Mouse (Mus musculus): ENCODE results near the gene Fbxo40. TPM values are rescaled to one million over a fixed set of nuclear protein-coding genes. Genes with fewer than 3 reads are reported as not detected.

The Fbxo40 gene
- polyA plus RNA-seq, 1 experiment from 2014 or later, result not detected

- DNase-seq (ENCODE audit: low spot score) (no peak), ATAC-seq (replicated peaks; ENCODE audit: low FRiP score) (no peak)
- Histone ChIP-seq H3K4me3 (ENCODE audit: low read depth, low read length) (no peak overlapping the region), H3K27me3 (replicated peaks; ENCODE audit: control insufficient read depth, insufficient read depth, low read length) (no peaks in the 10 kb centered on the region), H3K9me3 (ENCODE audit: control insufficient read depth, low read length) (no peaks in the 10 kb centered on the region), H3K9ac (ENCODE audit: low read depth, low read length) (no peak overlapping the region), H3K4me1 (replicated peaks; ENCODE audit: control insufficient read depth, insufficient read depth, low read length) (no peaks in the 10 kb centered on the region), H3K27ac (ENCODE audit: low read depth, low read length) (no peak overlapping the region), H3K4me2 (no peak overlapping the region), H3K36me3 (ENCODE audit: control insufficient read depth, insufficient read depth, low read length) (peaks cover 14% of the 10 kb centered on the region)
- 66% methylated on average over 11 of the region's 11 CpGs for WGBS
Observed at GRCm38 (mm10) chr16:36930231-36931136, 59.8 kb downstream of the Fbxo40 start.

DNA sequence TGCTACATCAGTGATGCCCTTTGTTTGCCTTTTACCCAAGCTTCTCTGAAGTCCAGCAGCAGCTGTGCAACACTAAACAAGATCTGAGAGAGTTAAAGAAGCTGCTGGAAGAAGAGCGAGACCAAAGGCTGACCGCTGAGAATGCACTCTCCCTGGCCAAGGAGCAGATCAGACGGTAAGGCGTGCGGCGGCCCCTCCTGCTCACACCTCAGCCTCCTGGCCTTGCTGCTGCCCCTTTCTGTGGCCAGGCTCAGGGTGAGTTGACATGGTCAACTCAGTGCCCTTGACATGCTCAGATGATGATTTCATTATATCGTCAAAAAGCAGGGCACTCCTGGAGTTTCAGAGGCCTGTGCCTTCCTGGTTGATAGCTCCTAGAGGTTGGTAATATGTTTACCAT lies 61.1 kb downstream of the Fbxo40 start:
- Histone ChIP-seq H3K4me1 (replicated peaks; ENCODE audit: control insufficient read depth, insufficient read depth, low read length) (no peaks in the 10 kb centered on the region), H3K9ac (ENCODE audit: low read depth, low read length) (no peak overlapping the region), H3K9me3 (ENCODE audit: control insufficient read depth, low read length) (no peaks in the 10 kb centered on the region), H3K27ac (ENCODE audit: low read depth, low read length) (no peak overlapping the region), H3K4me3 (ENCODE audit: low read depth, low read length) (no peak overlapping the region), H3K36me3 (ENCODE audit: control insufficient read depth, insufficient read depth, low read length) (peaks cover 21% of the 10 kb centered on the region), H3K4me2 (no peak overlapping the region), H3K27me3 (replicated peaks; ENCODE audit: control insufficient read depth, insufficient read depth, low read length) (no peaks in the 10 kb centered on the region)
- WGBS, result 95% methylated on average over 7 of the region's 7 CpGs
- ATAC-seq (replicated peaks; ENCODE audit: low FRiP score) (no peak), DNase-seq (ENCODE audit: low spot score) (no peak)

DNA sequence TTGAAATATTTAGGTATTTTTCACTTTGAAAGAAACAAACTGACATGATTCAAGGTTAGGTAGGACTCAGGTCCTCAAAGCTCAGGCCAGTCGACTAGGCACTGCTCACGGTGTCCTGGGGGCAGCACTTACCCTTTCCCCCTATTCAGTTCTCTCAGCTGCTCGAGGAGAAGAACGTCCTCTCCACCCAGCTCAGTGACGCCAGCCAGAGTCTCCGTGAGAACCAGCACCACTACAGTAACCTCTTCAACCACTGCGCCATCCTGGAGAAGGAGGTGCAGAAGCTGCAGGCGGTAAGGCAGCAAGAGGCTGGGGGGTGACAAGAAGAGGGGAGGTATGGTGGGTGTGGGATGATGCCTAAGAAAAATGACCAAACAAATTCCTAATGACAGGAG lies 62.2 kb downstream of the Fbxo40 start:
- DNase-seq (ENCODE audit: low spot score), result no peak
- Histone ChIP-seq H3K27ac (ENCODE audit: low read depth, low read length) (no peak overlapping the region), H3K27me3 (replicated peaks; ENCODE audit: control insufficient read depth, insufficient read depth, low read length) (no peaks in the 10 kb centered on the region), H3K9me3 (ENCODE audit: control insufficient read depth, low read length) (no peaks in the 10 kb centered on the region), H3K36me3 (ENCODE audit: control insufficient read depth, insufficient read depth, low read length) (peaks cover 21% of the 10 kb centered on the region), H3K9ac (ENCODE audit: low read depth, low read length) (no peak overlapping the region), H3K4me3 (ENCODE audit: low read depth, low read length) (no peak overlapping the region), H3K4me2 (no peak overlapping the region), H3K4me1 (replicated peaks; ENCODE audit: control insufficient read depth, insufficient read depth, low read length) (no peaks in the 10 kb centered on the region)
- ATAC-seq (replicated peaks; ENCODE audit: low FRiP score), result no peak
- 91% methylated on average over 8 of the region's 8 CpGs for WGBS

DNA sequence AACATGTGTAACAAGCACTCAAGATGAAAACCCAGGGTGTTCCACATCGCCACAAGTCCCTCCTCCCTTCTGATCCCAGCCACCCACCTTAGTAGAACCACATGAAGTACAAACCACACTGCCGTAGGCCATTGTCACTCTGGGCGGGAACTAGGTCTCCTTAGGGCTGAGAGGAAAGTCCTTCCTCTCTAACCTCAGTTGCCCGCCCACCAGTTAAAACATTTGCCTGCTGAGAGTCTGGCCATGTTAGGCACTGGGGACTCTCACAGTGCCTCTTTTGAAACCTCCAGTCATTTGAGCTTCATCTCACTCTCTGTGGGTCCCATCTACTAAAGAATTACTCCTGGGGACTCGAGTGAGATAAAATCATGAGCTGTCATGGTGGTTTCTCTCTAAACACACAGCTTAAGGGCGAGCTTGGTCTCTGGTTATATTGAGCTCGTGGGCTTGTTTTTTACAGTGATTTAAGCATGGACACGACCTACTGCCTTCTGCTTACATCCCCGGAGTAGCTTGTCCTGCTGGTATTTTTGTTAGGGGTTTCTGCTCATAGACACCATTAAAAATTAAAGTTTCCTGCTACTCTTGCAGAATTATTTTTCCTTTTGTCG lies 62.7 kb downstream of the Fbxo40 start:
- peaks cover 21% of the 10 kb centered on the region for H3K36me3 ChIP-seq (ENCODE audit: control insufficient read depth, insufficient read depth, low read length)
- H3K4me2 ChIP-seq, result no peak overlapping the region
- no peak for DNase-seq (ENCODE audit: low spot score)
- no peaks in the 10 kb centered on the region for H3K9me3 ChIP-seq (ENCODE audit: control insufficient read depth, low read length)
- H3K27ac ChIP-seq (ENCODE audit: low read depth, low read length), result no peak overlapping the region
- 76% methylated on average over 10 of the region's 10 CpGs for WGBS
- no peak for ATAC-seq (replicated peaks; ENCODE audit: low FRiP score)
- H3K27me3 ChIP-seq (replicated peaks; ENCODE audit: control insufficient read depth, insufficient read depth, low read length), result no peaks in the 10 kb centered on the region
- no peaks in the 10 kb centered on the region for H3K4me1 ChIP-seq (replicated peaks; ENCODE audit: control insufficient read depth, insufficient read depth, low read length)
- H3K9ac ChIP-seq (ENCODE audit: low read depth, low read length), result no peak overlapping the region
- no peak overlapping the region for H3K4me3 ChIP-seq (ENCODE audit: low read depth, low read length)

GRCm38 (mm10) chr16:36926514-36927447 lies 63.5 kb downstream of the Fbxo40 start:
- ATAC-seq (replicated peaks; ENCODE audit: low FRiP score) (no peak), DNase-seq (ENCODE audit: low spot score) (no peak)
- 89% methylated on average over 10 of the region's 10 CpGs for WGBS
- no peak overlapping the region for H3K27ac ChIP-seq (ENCODE audit: low read depth, low read length)
- no peak overlapping the region for H3K4me2 ChIP-seq
- H3K27me3 ChIP-seq (replicated peaks; ENCODE audit: control insufficient read depth, insufficient read depth, low read length), result no peaks in the 10 kb centered on the region
- no peaks in the 10 kb centered on the region for H3K4me1 ChIP-seq (replicated peaks; ENCODE audit: control insufficient read depth, insufficient read depth, low read length)
- peaks cover 19% of the 10 kb centered on the region for H3K36me3 ChIP-seq (ENCODE audit: control insufficient read depth, insufficient read depth, low read length)
- H3K9ac ChIP-seq (ENCODE audit: low read depth, low read length), result no peak overlapping the region
- no peaks in the 10 kb centered on the region for H3K9me3 ChIP-seq (ENCODE audit: control insufficient read depth, low read length)
- H3K4me3 ChIP-seq (ENCODE audit: low read depth, low read length), result no peak overlapping the region

GRCm38 (mm10) chr16:36925797-36926196 lies 64.5 kb downstream of the Fbxo40 start:
- H3K9me3 ChIP-seq (ENCODE audit: control insufficient read depth, low read length), result no peaks in the 10 kb centered on the region
- no peak for ATAC-seq (replicated peaks; ENCODE audit: low FRiP score)
- H3K36me3 ChIP-seq (ENCODE audit: control insufficient read depth, insufficient read depth, low read length), result peaks cover 19% of the 10 kb centered on the region
- 80% methylated on average over 6 of the region's 6 CpGs for WGBS
- H3K4me2 ChIP-seq, result no peak overlapping the region
- H3K4me1 ChIP-seq (replicated peaks; ENCODE audit: control insufficient read depth, insufficient read depth, low read length), result no peaks in the 10 kb centered on the region
- DNase-seq (ENCODE audit: low spot score), result no peak
- no peak overlapping the region for H3K4me3 ChIP-seq (ENCODE audit: low read depth, low read length)
- H3K27me3 ChIP-seq (replicated peaks; ENCODE audit: control insufficient read depth, insufficient read depth, low read length), result no peaks in the 10 kb centered on the region
- H3K9ac ChIP-seq (ENCODE audit: low read depth, low read length), result no peak overlapping the region
- no peak overlapping the region for H3K27ac ChIP-seq (ENCODE audit: low read depth, low read length)

- Histone ChIP-seq H3K4me2 (no peak overlapping the region), H3K27ac (ENCODE audit: low read depth, low read length) (no peak overlapping the region), H3K9me3 (ENCODE audit: control insufficient read depth, low read length) (no peaks in the 10 kb centered on the region), H3K4me1 (replicated peaks; ENCODE audit: control insufficient read depth, insufficient read depth, low read length) (no peaks in the 10 kb centered on the region), H3K36me3 (ENCODE audit: control insufficient read depth, insufficient read depth, low read length) (peaks cover 19% of the 10 kb centered on the region), H3K27me3 (replicated peaks; ENCODE audit: control insufficient read depth, insufficient read depth, low read length) (no peaks in the 10 kb centered on the region), H3K9ac (ENCODE audit: low read depth, low read length) (no peak overlapping the region), H3K4me3 (ENCODE audit: low read depth, low read length) (no peak overlapping the region)
- ATAC-seq (replicated peaks; ENCODE audit: low FRiP score) (no peak), DNase-seq (ENCODE audit: low spot score) (no peak)
- 84% methylated on average over 6 of the region's 6 CpGs for WGBS
Observed at GRCm38 (mm10) chr16:36925351-36925750, 64.9 kb downstream of the Fbxo40 start.

DNA sequence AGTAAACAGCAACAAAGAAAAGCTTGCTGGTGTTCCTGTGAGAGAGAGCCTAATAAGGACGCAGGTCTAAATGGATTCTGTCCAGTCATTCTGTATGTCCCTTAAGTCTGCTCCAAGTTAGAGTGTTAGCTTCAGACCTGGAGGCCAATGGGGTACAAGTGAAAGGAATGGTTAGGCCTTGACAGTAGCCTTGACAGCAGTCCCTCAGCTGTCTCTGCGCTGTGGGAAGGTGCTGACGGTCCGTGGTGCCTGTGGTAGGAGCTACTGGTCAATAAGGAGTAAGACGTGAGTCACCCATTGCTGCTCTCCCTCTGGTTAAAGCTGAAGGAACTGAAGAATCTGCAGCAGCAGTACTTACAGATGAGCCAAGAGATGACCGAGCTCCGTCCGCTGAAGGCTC lies 66.0 kb downstream of the Fbxo40 start:
- no peak overlapping the region for H3K4me2 ChIP-seq
- no peak overlapping the region for H3K27ac ChIP-seq (ENCODE audit: low read depth, low read length)
- no peaks in the 10 kb centered on the region for H3K27me3 ChIP-seq (replicated peaks; ENCODE audit: control insufficient read depth, insufficient read depth, low read length)
- H3K9ac ChIP-seq (ENCODE audit: low read depth, low read length), result no peak overlapping the region
- no peak overlapping the region for H3K4me3 ChIP-seq (ENCODE audit: low read depth, low read length)
- no peak for ATAC-seq (replicated peaks; ENCODE audit: low FRiP score)
- no peaks in the 10 kb centered on the region for H3K4me1 ChIP-seq (replicated peaks; ENCODE audit: control insufficient read depth, insufficient read depth, low read length)
- peaks cover 19% of the 10 kb centered on the region for H3K36me3 ChIP-seq (ENCODE audit: control insufficient read depth, insufficient read depth, low read length)
- no peak for DNase-seq (ENCODE audit: low spot score)
- WGBS, result 92% methylated on average over 8 of the region's 8 CpGs
- H3K9me3 ChIP-seq (ENCODE audit: control insufficient read depth, low read length), result no peaks in the 10 kb centered on the region
